Mouse (Mus musculus) layer of hippocampus, postnatal 14 days (tissue): ENCODE measurements around the gene Cracr2b. TPM values are rescaled to one million over a fixed set of nuclear protein-coding genes. Genes with fewer than 3 reads are reported as not detected.

Source experiments
- DNase-seq, 2 experiments: peaks; one replicate each; pipeline ENCODE4 v3.0.0; 2021 to 2022; ENCODE audit warnings: low spot score in 2 of 2, mixed read lengths in 1 of 2
- long read RNA-seq, 2 experiments: library from polyadenylated mRNA; stranded (forward); transcript quantifications; one replicate each; pipeline ENCODE4 v2.0.0; 2021
- total RNA-seq, 2 experiments: library from RNA; stranded (reverse); gene quantifications; 2 replicates each; pipeline ENCODE4 v1.2.3; 2021

Cracr2b gene
- total RNA-seq: 1 to 10 TPM; 5.5 to 6.6 TPM
- long read RNA-seq, experiment 1, partial matches to known transcripts: 1 of 2 reads
- long read RNA-seq, experiment 1, other reads (novel, unspliced or antisense): 0 of 2 reads
- long read RNA-seq, experiment 2, partial matches to known transcripts: 2 of 2 reads
- long read RNA-seq, experiment 2, other reads (novel, unspliced or antisense): 0 of 2 reads

- DNase-seq: no peak
Measured at GRCm38 (mm10) chr7:141460391-141461113, at the start of gene Cracr2b. Cracr2b (plus strand) TSS chr7:141461094.

GRCm38 (mm10) chr7:141411667-141412066, 49.2 kb upstream of the Cracr2b start:
- no peak for DNase-seq

DNA sequence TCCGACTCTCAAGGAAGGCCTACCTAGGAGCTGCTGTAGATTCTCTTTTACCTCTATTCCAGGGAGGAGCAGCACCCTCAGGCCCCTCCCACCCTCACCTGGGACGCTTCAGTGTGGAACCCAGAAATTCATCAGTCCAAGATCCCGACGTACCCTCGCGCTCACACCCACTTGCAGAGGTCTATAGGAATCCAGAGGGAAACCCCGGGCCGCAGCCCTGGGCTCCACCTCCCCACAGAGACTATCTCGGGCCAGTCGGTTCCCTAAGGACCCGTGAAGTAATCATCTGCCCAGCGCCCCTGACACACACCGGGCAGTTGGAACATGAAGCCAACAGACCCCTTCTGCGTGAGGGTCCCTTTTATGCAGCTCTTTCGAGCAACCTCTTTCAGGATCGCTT, 47.6 kb upstream of the Cracr2b start:
- no peak for DNase-seq

GRCm38 (mm10) chr7:141413809-141414584, 46.9 kb upstream of the Cracr2b start, which contains the start of gene Gatd1:
Gatd1 (minus strand) TSS chr7:141414136.
- peak; percentile 98 to 99 for DNase-seq

GRCm38 (mm10) chr7:141416144-141416841, 44.6 kb upstream of the Cracr2b start:
- no peak for DNase-seq

- DNase-seq: no peak
Measured at GRCm38 (mm10) chr7:141417731-141418681, 42.9 kb upstream of the Cracr2b start.

DNA sequence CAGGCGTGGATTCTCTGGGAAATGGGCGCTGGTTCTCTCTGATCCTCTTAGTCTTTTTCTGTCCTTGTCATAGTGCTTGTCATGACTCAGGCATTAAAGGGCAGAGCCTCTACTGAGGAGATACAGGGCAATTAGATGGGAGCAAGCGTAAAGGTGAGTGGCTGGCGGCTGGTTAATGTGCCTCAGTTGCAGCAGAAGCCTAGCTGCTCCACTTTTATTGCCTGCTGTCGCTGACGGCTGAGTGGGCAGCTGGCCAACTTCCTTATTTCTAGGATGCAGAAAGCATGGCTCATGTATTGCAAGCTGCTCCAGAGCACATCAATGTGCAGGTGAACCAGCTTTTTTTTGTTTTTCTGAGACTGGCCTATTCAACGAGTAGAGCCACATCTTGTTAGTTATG, 41.9 kb upstream of the Cracr2b start:
- no peak for DNase-seq

DNA sequence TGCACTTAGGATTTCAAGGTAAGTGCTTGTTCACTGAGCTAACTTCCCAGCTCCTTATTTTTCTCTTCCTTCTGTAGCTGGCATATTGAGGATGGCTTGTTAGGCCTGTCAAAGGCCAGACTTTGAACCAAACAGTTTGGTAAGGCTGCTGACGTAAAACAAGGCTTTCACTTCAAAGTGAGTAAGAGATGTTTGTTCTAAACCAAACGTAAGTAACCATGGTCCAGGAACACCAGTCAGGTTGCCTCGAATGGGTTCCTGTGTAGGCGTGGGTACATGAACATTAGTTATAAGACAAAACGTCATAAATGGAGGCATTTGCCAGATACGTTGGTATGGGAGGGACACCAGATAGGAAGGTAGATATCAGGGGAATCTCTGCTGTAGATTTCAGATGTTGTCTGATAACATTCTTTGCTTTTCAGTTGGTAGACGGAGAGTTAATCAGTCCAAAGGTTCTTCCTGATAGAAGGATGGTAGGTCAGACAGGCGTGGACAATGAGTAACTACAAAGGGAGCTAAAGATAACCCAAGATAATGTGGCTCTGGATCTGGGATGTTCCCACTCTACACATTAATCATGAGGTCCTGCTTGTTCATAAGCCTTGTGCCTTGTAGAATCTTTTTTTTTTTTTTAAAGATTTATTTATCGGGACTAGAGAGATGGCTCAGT, 40.7 kb upstream of the Cracr2b start:
- no peak for DNase-seq

GRCm38 (mm10) chr7:141423811-141424210, 37.1 kb upstream of the Cracr2b start:
- no peak for DNase-seq

GRCm38 (mm10) chr7:141426948-141427730, 33.8 kb upstream of the Cracr2b start:
- no peak for DNase-seq

GRCm38 (mm10) chr7:141428701-141429100, 32.2 kb upstream of the Cracr2b start:
- no peak for DNase-seq

GRCm38 (mm10) chr7:141429310-141429709, 31.6 kb upstream of the Cracr2b start, which contains the start of gene Cend1:
Cend1 (minus strand) TSS chr7:141429491.
- DNase-seq: peak; percentile 81 to 88

DNA sequence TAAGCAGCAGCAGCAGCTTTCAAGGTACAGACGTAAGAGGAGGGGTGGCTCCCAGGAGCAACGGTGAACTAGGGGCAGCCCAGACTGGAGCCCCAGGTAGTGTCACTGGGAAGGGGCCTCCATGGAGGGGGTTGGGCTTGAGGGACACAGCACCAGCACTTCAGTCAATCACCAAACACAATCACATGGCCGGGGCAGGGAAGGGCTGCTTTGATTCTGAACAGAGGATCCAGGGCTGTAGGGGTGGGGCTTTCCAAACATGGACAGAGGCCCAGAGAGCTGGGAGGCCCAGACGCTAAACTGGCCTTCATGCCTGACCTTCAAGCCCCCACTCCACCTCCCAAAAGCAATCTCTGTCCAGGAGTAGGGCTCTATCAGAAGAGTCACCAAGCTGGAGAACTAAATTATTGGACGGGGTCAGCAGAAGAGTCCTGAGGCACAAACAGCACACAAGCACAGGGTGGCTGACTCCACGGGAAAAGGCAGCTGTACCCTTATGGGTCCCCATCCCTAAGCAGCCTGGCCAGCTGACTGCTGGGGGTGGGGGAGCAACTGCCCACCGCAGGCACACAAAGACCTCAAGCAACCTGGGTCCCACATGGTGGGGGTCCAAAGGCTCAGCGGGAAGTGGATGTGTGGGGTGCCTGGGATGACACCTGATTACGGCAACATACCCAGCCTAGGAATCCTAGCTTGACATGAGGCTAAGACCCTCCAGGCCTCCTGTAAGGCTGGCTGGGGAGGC, 30.9 kb upstream of the Cracr2b start:
- DNase-seq: no peak

DNA sequence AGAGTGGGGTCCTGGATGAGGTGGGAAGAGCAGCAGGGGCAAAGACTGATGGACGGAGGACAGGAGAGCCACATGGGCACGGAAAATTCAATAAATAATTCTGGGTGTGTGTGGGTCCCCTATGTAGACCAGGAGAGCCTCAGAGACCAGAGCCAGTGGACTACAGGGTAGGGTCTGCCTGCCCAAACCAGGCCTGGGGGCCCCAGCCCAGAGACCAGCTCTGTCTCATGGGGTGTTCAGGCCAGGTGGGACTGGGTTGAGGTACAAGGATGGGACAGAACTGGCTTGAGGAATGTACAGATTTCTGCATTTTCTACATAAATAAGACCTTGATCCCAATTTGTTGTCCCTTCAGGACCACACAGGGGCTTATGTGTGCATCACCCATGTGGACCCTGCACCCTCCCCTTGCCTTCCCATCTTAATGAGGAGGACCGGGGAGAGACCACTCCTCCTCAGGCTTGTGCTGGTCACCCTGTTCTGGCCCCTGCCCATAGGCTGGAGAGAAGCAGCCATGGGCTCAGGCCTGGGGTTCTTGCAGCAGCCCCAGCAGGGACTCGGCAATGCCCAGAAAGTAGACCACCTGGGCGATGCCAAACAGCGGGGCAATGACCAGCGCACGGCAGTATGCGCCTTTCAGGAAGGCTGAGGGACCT, 30.2 kb upstream of the Cracr2b start:
- no peak for DNase-seq

- DNase-seq: no peak
Measured at GRCm38 (mm10) chr7:141431434-141432185, 29.3 kb upstream of the Cracr2b start.

- DNase-seq: no peak
Measured at GRCm38 (mm10) chr7:141432186-141432611, 28.7 kb upstream of the Cracr2b start.
